Mouse (Mus musculus) layer of hippocampus, postnatal 25 days (tissue): ENCODE data around the gene Dcun1d2. TPM values are rescaled to one million over a fixed set of nuclear protein-coding genes. Genes with fewer than 3 reads are reported as not detected.
"Not testable (repeated sequence)": the region's sequence is repeated elsewhere in the genome, so short reads cannot be mapped to it uniquely, and the experiment has no call there.

Experiments used
- DNase-seq, 2 experiments: peaks; one replicate each; pipeline ENCODE4 v3.0.0; 2022; ENCODE audit warnings: mixed read lengths in 2 of 2, low spot score in 1 of 2; ENCODE audit errors: extremely low spot score in 1 of 2
- total RNA-seq, 2 experiments: library from RNA; stranded (reverse); gene quantifications; 2 replicates each; pipeline ENCODE4 v1.2.3; 2021

The Dcun1d2 gene
- 10 to 100 TPM; 33.6 to 35.6 TPM for total RNA-seq

- peak; percentile 95 to 98 for DNase-seq
These were observed at the start of gene Dcun1d2, which contains the start of gene Tmco3 for GRCm38 (mm10) chr8:13287692-13288623. TSS of gene Dcun1d2 (minus strand) at chr8:13288131. TSS of gene Tmco3 (plus strand) at chr8:13288190.

GRCm38 (mm10) chr8:13337678-13338077, 49.7 kb upstream of the Dcun1d2 start:
- no peak for DNase-seq

- DNase-seq, result not testable (repeated sequence)
These were observed 49.3 kb upstream of the Dcun1d2 start for GRCm38 (mm10) chr8:13337245-13337644.

DNA sequence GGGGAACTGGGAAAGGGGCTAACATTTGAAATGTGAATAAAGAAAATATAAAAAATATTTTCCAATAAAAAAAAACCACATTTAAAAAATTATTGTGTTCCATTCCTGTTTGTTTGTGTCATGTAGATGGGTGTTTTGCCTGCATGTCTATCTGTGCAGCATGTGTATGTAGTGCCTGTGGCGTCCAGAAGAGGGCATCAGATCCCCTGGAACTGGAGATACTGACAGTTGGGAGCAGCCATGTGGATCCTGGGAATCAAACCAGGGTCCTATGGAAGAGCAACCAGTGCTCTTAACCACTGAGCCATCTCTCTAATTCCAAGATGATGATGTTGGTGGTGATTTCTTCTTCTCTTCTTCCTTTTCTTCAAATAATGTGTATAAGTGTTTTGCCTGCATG, 46.7 kb upstream of the Dcun1d2 start:
- DNase-seq, result no peak

DNA sequence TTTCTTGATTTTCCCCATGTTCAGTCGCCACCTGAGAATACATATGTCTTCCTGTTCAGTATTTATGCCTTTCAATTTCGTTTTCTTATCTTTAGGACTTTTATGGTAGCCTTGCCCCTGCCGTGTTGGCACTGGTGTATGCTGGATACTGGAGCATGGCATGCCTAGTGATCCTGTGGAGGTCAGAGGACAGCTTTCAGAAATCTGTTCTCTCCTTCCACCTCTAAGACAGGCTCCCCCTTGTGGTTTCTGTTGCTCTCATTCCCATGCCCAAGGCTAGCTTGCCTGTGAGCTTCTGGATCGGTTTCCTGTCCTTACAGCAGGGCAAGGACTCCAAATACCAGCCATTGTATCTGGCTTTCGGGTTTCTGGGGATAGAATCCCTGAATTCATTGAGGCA, 38.7 kb upstream of the Dcun1d2 start:
- DNase-seq, result no peak

GRCm38 (mm10) chr8:13316671-13317070, 28.7 kb upstream of the Dcun1d2 start:
- no peak for DNase-seq

DNA sequence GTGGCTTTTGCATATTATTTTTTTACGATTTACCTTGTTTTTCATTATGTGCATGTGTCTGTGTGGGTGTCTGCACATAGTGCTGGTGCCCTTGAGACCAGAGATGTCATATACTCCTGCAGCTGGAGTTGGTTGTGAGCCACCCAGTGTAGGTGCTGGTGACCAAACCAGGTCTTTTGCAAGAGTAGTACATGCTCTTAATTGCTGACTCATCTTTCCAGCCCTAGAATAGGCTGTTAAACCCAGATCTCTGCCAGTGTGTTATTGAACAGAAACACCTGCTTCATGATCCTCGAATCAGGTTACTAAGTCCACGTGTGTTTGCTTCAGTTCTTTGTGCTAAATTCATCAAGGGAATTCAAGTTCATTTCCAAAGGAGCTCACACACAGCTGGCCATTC, 27.0 kb upstream of the Dcun1d2 start:
- DNase-seq, result no peak

GRCm38 (mm10) chr8:13306916-13307315, 19.0 kb upstream of the Dcun1d2 start:
- no peak for DNase-seq

GRCm38 (mm10) chr8:13306309-13306909, 18.5 kb upstream of the Dcun1d2 start:
- DNase-seq, result no peak

DNA sequence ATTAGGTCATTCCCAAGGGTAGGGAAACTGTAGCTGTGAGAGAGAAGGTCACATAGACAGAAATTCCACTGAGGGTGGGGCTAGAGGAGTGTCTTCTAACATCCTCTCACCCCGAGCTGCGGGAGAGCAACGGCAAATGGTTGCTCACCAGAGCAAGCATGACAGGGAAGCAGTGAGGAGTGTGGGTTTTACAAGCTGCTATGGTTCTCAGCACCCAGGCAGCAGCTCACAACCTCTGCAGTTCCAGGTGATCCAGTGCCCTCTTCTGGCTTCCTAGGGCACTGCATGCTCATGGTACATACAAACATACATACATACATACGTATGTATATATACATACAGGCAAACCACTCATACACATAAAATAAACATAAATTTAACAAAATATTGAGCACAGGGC, 18.0 kb upstream of the Dcun1d2 start:
- DNase-seq, result no peak

DNA sequence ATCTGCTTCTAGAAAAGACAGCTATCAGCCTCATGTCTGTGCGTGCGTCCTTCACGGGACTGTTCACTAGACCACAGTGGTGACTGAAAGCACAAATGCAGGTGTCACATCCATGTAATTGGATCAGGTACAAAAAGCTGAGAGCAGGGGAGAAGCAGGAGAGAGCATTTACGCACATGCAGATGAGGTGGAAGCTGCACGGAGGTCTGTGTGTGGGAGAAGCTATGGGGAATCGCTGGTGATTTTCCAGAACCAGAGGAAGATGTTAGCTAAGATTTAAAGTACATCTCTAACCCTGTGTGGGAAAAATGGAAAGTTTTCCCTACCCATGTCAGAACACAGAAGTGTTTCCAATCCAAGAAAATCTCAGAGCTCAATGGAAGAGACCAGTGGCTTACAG, 17.5 kb upstream of the Dcun1d2 start:
- DNase-seq, result no peak

- DNase-seq, result no peak
These were observed 13.1 kb upstream of the Dcun1d2 start for GRCm38 (mm10) chr8:13301036-13301435.

- DNase-seq, result no peak
These were observed 11.6 kb upstream of the Dcun1d2 start for GRCm38 (mm10) chr8:13299571-13299970.

DNA sequence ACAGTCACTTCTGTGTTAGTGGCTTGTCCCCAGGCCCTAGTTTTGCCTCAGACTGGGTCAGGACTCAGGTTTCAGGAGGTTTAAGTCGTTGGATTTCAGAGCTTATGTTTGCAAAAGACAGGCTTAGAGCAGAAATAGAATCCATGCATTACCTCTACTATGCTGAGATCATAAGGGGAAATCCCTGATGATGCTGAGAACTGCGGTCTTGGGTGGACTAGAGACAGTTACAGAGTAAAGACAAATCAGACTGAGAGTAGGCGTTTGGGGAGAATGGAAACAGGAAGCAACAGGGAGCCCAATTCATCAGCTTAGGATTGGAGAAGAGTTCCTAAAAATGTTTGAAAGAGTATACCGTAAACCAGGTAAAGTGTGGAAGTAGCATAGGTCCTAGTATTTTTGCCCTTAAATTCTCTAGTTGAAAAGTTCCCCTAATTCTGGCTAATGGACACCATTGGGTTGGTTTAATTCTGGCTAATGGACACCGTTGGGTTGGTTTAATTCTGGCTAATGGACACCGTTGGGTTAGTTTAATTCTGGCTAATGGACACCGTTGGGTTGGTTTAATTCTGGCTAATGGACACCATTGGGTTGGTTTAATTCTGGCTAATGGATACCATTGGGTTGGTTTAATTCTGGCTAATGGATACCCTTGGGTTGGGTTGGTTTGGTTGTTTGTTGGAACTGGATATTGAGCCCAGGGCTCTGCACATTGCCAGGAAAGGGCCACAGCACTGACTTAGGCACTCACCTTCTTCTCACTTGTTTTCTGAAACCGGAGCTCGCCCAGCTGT, 5.9 kb upstream of the Dcun1d2 start:
- DNase-seq, result no peak

DNA sequence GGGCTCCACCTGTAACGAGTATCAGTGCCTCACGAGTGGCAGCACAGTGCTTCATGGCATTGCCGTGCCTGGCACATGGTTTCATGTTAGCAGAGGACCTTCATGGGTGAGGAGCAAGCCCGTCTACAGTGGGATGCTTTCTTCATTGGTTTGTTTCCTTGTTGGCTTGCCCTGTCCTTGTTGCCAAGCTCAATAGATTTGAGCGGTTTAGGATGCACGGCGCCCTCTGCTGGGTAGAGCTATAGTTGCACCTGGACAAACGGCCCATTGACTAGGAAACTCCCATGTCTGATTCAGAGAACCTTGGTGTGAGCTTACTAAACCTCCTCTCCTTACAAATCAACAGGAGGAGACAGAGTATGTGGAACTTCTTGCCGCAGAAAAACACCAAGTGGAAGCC, 4.4 kb upstream of the Dcun1d2 start:
- DNase-seq, result peak; percentile 56 to 80

DNA sequence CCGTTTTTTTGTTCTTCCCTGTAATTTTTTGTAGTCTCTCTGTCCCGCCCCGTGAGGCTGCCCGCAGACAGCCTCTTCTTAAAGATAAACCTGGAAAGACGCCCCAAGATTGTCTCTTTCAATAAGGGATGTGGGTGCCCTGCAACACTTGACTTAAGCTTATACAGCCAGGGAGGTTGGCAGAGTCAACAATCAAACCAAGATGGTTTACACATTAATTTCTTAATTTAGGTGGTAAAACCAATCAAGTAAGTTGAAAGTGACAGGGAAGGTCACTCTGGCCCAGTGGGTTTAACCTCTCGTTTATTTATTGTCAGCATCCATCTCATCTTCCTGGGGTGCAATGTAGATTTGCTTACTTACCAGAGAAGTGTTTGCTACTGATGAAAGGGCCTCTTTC, 715 bp upstream of the Dcun1d2 start:
- DNase-seq, result no peak

GRCm38 (mm10) chr8:13287304-13287691, 633 bp downstream of the Dcun1d2 start:
- DNase-seq, result peak in 1 of 2 experiments; percentile 55

DNA sequence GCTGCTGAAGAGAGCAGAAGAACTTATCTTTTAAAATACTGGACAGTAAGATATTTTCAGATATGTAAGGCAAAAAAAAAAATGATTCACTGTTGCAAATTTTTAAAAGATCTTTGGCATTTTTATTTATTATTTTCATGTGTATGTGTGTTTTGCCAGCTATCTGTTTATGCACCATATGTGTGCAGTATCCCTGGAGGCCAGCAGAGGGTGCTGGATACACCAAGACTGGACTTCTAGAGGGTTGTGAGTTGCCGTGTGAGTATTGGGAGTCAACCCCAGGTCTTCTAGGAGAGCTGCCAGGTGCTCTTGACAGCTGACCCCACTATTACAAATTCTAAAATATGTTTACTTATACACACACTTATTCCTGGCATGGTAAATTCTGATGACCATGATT, 4.7 kb downstream of the Dcun1d2 start:
- no peak for DNase-seq

DNA sequence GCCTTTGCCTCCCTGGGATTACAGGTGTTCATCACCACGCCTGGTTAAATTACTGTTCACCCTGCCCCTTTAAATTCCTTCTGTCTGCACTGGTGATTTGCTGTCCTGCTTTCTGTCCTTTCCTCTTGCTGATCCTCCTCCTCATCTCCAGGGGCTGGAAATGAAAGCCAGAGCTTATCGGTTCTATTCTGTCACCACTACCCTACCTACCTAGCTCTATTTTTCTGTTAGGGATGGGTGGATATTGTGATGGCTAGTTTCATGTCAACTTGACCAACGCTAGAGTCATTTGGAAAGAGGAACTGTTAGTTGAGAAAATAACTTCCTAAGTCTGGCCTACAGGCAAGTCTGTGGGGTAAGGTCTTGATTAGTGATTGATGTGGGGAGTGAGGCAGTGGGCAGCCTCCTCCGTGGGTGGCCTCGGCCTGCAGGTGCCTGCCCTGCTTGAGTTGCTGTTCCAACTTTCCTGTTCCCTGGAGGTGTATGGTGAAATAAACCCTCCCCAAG, 10.9 kb downstream of the Dcun1d2 start:
- DNase-seq, result no peak

DNA sequence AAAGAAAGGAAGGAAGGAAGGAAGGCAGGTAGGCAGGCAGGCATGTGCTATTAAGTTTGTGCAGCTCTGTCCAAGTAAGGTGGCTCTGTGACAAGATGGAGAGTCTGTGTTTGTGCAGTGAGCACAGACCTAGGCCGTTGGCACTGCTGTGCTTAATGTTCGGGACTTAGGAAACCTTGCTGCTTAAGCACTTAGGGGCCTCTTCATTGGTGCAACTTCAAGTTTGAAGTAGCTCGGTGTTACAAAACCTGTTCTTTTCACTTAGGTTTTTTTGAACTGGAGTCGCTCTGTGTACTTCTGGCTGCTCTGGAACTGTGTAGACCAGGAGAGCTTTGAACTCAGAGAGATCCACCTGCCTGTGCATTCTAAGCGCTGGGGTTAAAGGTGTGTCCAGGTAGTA, 15.1 kb downstream of the Dcun1d2 start:
- DNase-seq, result no peak

DNA sequence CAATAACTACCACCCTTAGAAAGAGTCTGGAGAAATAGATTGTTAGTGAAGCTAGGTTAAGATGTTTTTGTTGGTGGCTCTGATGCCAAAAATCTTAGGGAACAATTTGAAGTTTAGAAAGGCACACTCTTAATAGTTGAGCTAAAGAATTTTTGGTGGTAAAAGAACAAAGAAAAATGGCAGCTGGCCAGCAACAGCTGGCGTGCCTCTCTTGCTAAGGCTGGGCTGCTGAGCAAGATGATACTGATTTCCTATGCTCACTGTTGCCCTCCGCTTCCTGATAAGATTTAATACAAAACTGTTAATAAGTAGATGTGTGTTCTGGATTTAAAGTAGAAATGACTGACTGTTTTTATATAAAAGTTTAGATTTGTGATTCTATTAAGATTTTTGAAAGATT, 20.4 kb downstream of the Dcun1d2 start:
- no peak for DNase-seq
